Mouse (Mus musculus) heart, adult 2 months (tissue): ENCODE results near the gene Eif3f. TPM values are rescaled to one million over a fixed set of nuclear protein-coding genes. Genes with fewer than 3 reads are reported as not detected.

Experiments used
- DNase-seq, 2 experiments: peaks; one replicate each; pipeline ENCODE4 v3.0.0; 2021
- H3K27ac ChIP-seq: fragments of 200-600 bp; 2 replicates; pipeline ENCODE4 v1.8.1; 2022
- H3K27me3 ChIP-seq: fragments of 200-500 bp; 2 replicates; pipeline ENCODE4 v1.6.1; 2012; ENCODE audit warnings: mild to moderate bottlenecking, low read length, inconsistent platforms, mixed read lengths; ENCODE audit not compliant: control insufficient read depth, insufficient read depth
- H3K36me3 ChIP-seq: fragments of 200-500 bp; 2 replicates; pipeline ENCODE4 v1.6.1; 2012; ENCODE audit warnings: low read length, inconsistent platforms; ENCODE audit not compliant: control insufficient read depth, insufficient read depth
- H3K4me1 ChIP-seq: fragments of 200-500 bp; 2 replicates; pipeline ENCODE4 v1.6.1; 2011; ENCODE audit warnings: low read length; ENCODE audit not compliant: control insufficient read depth, insufficient read depth
- H3K4me3 ChIP-seq: fragments of 200-600 bp; 2 replicates; pipeline ENCODE4 v1.8.1; 2022
- H3K79me2 ChIP-seq: fragments of 200-500 bp; replicated peaks from 2 replicates; pipeline ENCODE4 v1.6.1; 2012; ENCODE audit warnings: mild to moderate bottlenecking, inconsistent platforms, low read length, moderate library complexity, mixed read lengths; ENCODE audit not compliant: control insufficient read depth, insufficient read depth
- H3K9ac ChIP-seq: fragments of 200-500 bp; 2 replicates; pipeline ENCODE4 v1.6.1; 2012; ENCODE audit warnings: low read depth, mild to moderate bottlenecking, control low read depth, inconsistent platforms, low read length, mixed read lengths
- CTCF ChIP-seq: fragments of 200-600 bp; IDR thresholded peaks from 2 replicates; pipeline ENCODE4 v1.8.1; 2022; ENCODE audit warnings: antibody characterized with exemption, mild to moderate bottlenecking, moderate library complexity
- EP300 ChIP-seq: fragments of 200-500 bp; IDR thresholded peaks from 2 replicates; pipeline ENCODE4 v1.6.1; 2011; ENCODE audit warnings: low read depth, low read length, control low read depth; ENCODE audit not compliant: insufficient read depth
- POLR2A ChIP-seq: fragments of 200-500 bp; IDR thresholded peaks from 2 replicates; pipeline ENCODE4 v1.6.1; 2011; ENCODE audit warnings: mild to moderate bottlenecking, low read depth, low read length, control low read depth; ENCODE audit not compliant: insufficient read depth
- WGBS: fragments of 180-500 bp; shearing (Covaris S2); methylation state at CpG from one replicate; pipeline ENCODE4 v1.1.7; 2018; 5-methylcytosine and 5-hydroxymethylcytosine counted together
- intact Hi-C: fragments of 180-260 bp; cut with DNase I; formaldehyde crosslinking; loops from one replicate; pipeline ENCODE4 v1.15.1; 2025
- long read RNA-seq: library from polyadenylated mRNA; stranded (forward); transcript quantifications from one replicate; pipeline ENCODE4 v2.0.0, GENCODE M21; 2021
- polyA plus RNA-seq: library from polyadenylated mRNA; depleted of rRNA; stranded (reverse); fragments of >200 nt; gene quantifications from 2 replicates; pipeline ENCODE4 v1.2.3, GENCODE M21; 2012; rRNA removed
- total RNA-seq, 2 experiments: library from RNA; stranded (reverse); gene quantifications; 2 replicates each; pipeline ENCODE4 v1.2.3; 2021

The Eif3f gene
- total RNA-seq (10 to 100 TPM; 78.6 to 97.2 TPM), polyA plus RNA-seq (72.1 and 72.8 TPM in 2 replicates)
- long read RNA-seq, transcript Eif3f-201 (8 exons, 2,514 nt), result major isoform, 81 of 83 reads
- long read RNA-seq, partial matches to known transcripts, result 2 of 83 reads
- long read RNA-seq, other reads (novel, unspliced or antisense), result 0 of 83 reads

- Histone ChIP-seq H3K27me3 (no peaks in the 10 kb centered on the region), H3K36me3 (peaks cover 2% of the 10 kb centered on the region), H3K27ac (peak within 1 kb of the TSS; percentile 71), H3K79me2 (peaks cover 4% of the 10 kb centered on the region; the same call in 1 of the 2 replicates), H3K4me1 (peaks cover 12% of the 10 kb centered on the region), H3K4me3 (peak within 1 kb of the TSS; percentile 70), H3K9ac (peak within 1 kb of the TSS; percentile 92)
- peak; percentile 98; the same call in 1 of the 2 replicates for TF ChIP-seq CTCF
- TF ChIP-seq POLR2A, result peak; percentile 79
- peak; percentile 91 for TF ChIP-seq EP300
- intact Hi-C loops, result loop anchor here (2.0 kb wide), 1 partner anchor 83 kb away; the partner anchor contains the start of gene Olfr516
- DNase-seq, result peak; percentile 92 to 95
- 2% methylated on average over 50 of the region's 50 CpGs for WGBS
Observed at GRCm38 (mm10) chr7:108933794-108934731, at the start of gene Eif3f. TSS of gene Eif3f (plus strand) at chr7:108934417.

GRCm38 (mm10) chr7:108884906-108885305 is 49.3 kb upstream of the Eif3f start, which contains the start of gene Olfr518:
TSS of gene Olfr518 (minus strand) at chr7:108885006.
- intact Hi-C loops, result no loop called here
- no peaks in the 10 kb centered on the region for H3K4me1 ChIP-seq
- H3K36me3 ChIP-seq, result no peaks in the 10 kb centered on the region
- no peak within 1 kb of the TSS for H3K9ac ChIP-seq
- H3K27me3 ChIP-seq, result no peaks in the 10 kb centered on the region
- no peak for DNase-seq
- H3K79me2 ChIP-seq, result no peaks in the 10 kb centered on the region
- no peak within 1 kb of the TSS for H3K27ac ChIP-seq
- no peak within 1 kb of the TSS for H3K4me3 ChIP-seq
- TF ChIP-seq CTCF (no peak), EP300 (no peak), POLR2A (no peak)
- WGBS, result 67% methylated on average over 4 of the region's 4 CpGs

DNA sequence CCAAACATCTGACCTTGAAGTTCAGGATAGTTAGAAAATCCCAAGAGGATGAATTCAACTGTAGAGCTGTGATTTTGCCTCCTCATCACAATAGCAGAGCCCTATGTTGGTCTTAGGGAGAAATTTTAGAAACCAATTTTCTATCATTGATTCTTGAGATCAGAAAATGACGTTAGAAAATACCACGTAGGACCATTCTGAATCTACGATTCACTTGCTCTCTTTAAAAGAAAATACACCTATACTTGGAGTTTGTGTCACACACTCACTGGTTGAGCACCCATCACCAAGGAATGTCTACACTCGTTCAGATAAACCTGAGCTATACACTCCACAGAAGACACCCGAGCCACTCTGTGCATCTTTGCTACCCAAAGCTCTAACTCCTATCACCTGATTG is 39.9 kb upstream of the Eif3f start, which contains the start of gene Olfr519:
Olfr519 (minus strand) TSS at position 101 of the 400 bp plus-strand sequence.
- Histone ChIP-seq H3K27me3 (no peaks in the 10 kb centered on the region), H3K4me3 (no peak within 1 kb of the TSS), H3K27ac (no peak within 1 kb of the TSS), H3K79me2 (no peaks in the 10 kb centered on the region), H3K9ac (no peak within 1 kb of the TSS), H3K4me1 (no peaks in the 10 kb centered on the region), H3K36me3 (no peaks in the 10 kb centered on the region)
- TF ChIP-seq CTCF (no peak), POLR2A (no peak), EP300 (no peak)
- no peak for DNase-seq
- intact Hi-C loops, result no loop called here
- WGBS, result 74% methylated on average over 5 of the region's 5 CpGs

- intact Hi-C loops, result no loop called here
- DNase-seq, result no peak
- Histone ChIP-seq H3K4me3 (no peak overlapping the region), H3K27ac (no peak overlapping the region), H3K4me1 (no peaks in the 10 kb centered on the region), H3K9ac (no peak overlapping the region), H3K36me3 (no peaks in the 10 kb centered on the region), H3K79me2 (no peaks in the 10 kb centered on the region), H3K27me3 (no peaks in the 10 kb centered on the region)
- 74% methylated on average over 2 of the region's 2 CpGs for WGBS
- no peak for TF ChIP-seq POLR2A
- TF ChIP-seq CTCF, result no peak
- no peak for TF ChIP-seq EP300
Observed at GRCm38 (mm10) chr7:108903969-108904368, 30.2 kb upstream of the Eif3f start.

DNA sequence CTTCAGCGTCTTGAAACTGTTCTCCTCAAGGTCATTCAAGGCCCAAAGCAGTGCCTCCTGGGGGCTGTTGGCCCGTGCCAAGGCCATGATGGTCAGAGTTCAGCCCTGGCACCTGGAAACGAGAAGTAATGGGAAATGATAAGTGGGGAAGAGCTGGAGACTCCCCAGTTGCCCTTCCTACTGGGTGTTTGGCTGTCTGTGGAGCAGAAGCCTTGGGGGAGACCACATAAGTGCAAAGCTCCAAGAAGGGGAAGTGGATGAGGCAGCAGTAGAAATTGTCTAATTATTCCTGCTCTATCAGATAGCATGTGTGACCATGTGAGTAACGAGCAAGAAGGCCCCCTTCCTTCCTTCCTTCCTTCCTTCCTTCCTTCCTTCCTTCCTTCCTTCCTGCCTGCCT is 7.2 kb upstream of the Eif3f start:
- no peaks in the 10 kb centered on the region for H3K27me3 ChIP-seq
- 47% methylated on average over 4 of the region's 4 CpGs for WGBS
- H3K36me3 ChIP-seq, result no peaks in the 10 kb centered on the region
- no peaks in the 10 kb centered on the region for H3K79me2 ChIP-seq
- no peak for DNase-seq
- intact Hi-C loops, result no loop called here
- no peak overlapping the region for H3K4me3 ChIP-seq
- H3K27ac ChIP-seq, result no peak overlapping the region
- peaks cover 2% of the 10 kb centered on the region; the same call in 1 of the 2 replicates for H3K4me1 ChIP-seq
- TF ChIP-seq CTCF, result no peak
- TF ChIP-seq EP300, result no peak
- H3K9ac ChIP-seq, result no peak overlapping the region
